Mouse (Mus musculus): ENCODE measurements around the gene Il9.
A peak's percentile ranks its signal among the peaks of the same experiment; 100 is the strongest.

Gene Il9

DNA sequence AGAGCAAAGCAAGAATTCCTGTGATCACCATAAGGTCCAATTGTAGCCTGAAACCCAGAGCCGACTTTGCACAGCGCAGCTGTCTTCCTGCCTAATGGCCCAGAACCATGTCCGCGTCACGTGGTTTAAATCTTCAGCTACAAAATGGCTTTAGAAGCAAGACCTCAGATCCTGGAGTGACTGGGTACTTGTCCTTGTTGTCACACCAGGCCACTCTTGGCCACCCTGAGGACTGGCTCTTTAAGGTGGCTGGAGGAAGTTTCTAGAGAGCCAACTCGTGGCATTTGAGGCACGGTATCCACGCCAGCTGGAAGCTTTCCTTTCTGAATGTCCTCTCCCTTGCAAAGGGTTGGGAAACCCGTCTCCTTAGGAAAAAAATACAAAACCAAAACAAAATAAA, 10.1 kb downstream of the Il9 start:
- no peak for DNase-seq (ENCODE audit: low spot score)

DNA sequence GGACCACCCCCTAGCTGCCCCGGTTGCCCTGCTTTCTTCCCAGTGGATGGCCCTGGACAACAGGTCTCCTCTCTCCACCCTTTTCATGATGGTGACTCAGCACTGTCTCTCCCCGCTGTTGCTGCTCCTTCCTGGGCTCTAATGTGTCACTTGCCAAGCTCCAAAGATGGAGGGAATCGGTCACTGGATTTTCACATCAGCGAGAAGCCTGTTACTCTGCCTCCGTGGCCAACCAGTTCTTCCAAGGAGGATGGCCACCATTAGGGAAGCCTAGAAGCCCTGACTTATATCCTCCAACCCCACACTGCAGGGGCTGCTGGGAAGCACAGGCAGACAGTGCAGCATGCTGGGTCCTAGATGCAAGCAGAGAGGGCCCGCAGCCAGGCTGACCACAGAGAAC, 10.8 kb downstream of the Il9 start:
- no peak for DNase-seq (ENCODE audit: low spot score)

DNA sequence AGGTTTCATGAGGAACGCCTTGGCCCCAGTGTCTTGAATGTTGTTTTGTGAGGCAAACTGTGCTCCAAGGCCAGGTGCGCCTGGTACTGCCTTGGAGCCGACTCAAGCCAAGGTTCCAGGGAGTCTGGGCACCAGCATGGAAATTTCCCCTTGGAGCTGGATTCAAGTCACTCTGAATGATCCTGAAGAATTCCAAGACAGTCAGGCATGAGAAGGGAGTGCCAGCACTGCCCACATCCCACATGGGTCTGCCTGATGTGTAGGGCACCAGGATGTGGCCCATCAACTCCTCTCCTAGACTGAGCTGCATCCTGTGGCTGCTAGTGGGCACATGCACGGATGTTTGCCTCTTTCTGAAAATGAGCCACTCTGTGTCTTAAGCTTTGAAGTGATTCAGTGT, 13.5 kb downstream of the Il9 start:
- no peak for DNase-seq (ENCODE audit: low spot score)

DNA sequence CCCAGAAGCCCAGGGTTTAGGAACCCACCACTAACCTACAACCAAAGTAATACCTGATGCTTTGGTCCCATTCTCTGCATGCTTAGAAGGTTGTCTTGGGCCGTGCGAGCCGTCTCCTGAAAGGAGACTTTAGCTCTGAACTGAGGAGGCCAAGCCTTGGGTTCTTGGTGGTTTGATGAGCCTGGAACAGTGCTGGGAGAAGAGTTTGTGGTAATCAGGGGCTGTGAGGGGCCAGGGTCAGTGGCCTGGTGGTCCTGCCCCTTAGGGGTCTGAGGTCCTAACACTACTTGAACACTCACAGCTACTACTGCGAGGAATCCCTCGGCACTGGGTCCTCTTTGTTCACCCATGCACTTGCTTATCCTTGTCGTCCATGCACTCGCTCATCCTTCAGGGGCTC, 14.3 kb downstream of the Il9 start:
- DNase-seq (ENCODE audit: low spot score): no peak

DNA sequence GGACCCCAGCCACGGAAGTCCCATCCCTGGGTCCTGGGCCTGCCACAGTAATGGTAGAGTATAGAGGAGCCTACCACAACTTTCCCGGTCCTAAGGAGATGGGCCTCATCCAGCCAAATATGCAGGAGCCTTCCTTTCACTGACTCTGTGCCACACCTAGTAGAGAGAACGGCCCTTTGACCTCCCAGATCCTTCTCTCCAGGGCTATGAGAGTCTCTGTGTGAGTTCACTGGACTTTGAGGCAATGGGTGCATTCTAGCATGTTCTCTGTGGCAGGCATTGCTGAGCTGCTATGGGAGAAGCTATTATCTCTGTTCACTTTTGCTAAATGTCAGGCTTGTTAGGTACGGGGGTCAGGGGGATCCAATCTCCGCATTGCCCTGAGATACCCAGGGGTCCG, 18.3 kb downstream of the Il9 start:
- no peak for DNase-seq (ENCODE audit: low spot score)

DNA sequence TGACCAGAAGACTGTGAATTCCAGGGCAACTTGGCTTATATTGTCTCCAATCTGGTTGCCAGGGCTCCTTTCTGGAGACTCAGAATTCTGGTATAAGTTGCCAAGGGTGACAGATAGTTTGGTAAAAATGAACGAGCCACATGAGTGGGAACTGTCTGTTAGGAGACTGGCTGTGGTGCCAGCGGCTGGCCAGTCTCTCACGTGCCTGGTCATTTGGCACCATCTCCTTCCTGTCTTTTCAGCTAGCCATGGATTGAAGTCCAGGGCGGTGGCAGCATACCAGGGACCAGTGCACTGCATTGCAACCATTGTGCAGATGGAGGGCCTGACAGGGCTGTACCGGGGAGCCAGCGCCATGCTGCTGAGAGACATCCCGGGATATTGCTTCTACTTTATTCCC, 18.8 kb downstream of the Il9 start:
- DNase-seq (ENCODE audit: low spot score): no peak

DNA sequence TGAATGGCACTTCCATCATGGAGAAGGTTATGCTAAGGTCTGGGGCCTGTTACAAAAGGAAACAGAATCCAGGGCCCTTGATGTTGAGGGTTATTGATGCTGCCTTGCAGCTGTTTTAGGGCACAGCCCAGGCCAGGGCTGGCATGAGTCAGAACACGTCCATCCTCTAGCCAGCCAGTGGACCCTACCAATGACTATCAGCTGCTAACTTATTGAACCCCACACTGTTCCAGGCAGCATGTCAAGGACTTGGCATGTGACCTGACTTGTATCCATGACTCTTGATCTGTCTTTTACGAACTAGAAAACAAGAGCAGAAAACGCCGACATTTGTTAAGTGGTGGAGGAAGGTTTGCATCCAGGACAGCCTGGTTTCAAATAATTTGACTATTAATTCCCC, 19.3 kb downstream of the Il9 start:
- no peak for DNase-seq (ENCODE audit: low spot score)

DNA sequence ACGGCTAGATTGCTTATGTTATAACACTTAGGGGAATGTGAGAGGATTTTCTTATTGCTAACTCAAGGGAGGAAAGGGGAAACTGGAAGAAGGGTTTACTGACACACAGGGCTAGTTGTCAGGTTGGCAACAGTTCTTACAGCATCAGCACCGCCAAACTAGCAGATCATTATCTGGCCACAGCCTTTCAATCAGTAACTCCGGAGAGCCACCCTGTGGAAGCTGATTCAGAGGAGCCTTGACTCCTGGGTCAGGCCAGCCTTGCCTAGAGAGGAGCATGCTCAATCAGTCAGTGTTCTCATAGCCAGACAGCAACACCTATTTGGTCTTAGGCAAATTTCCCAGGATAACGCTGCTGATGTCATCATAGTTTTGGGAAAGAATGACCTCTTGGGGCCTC, 20.6 kb downstream of the Il9 start:
- no peak for DNase-seq (ENCODE audit: low spot score)

DNA sequence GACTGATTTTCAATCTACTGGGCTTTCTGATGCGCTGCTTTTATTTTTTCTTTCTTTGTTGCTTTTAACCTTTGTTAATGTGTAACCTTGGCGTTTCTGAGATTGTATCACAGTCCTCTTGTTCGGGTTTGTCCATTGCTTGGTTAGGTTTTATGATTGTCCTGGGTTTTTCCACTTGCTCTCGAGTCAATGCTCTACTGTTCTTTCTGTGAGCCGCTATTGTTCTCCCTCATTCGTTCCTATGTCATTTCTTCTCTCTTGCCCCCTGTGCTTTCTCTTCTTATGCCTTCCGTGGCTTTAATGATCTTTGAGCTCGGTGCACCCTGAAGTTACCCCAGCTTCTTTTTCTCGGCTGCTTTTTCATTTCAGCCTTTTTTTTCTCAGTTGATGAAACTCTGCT, 24.0 kb downstream of the Il9 start:
- no peak for DNase-seq (ENCODE audit: low spot score)

DNA sequence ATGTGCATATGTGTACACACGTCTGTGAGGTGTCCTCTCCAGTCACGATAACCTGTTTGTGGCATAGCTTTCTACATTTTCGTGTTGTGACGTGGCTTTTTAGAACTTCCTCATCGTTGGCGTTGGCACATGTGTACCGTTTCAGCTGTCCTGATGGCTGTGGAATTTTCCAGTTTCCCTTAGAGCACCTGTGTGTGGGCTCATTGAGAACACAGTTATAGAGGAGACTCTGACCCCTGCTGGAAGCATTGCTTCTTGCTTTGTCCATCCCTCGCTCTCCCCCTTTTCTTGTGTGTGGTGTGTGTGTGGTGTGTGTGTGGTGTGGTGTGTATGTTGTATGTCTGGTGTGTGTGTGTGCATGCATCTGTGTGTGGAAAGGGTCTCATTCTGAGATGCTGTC, 32.0 kb downstream of the Il9 start:
- no peak for DNase-seq (ENCODE audit: low spot score)

DNA sequence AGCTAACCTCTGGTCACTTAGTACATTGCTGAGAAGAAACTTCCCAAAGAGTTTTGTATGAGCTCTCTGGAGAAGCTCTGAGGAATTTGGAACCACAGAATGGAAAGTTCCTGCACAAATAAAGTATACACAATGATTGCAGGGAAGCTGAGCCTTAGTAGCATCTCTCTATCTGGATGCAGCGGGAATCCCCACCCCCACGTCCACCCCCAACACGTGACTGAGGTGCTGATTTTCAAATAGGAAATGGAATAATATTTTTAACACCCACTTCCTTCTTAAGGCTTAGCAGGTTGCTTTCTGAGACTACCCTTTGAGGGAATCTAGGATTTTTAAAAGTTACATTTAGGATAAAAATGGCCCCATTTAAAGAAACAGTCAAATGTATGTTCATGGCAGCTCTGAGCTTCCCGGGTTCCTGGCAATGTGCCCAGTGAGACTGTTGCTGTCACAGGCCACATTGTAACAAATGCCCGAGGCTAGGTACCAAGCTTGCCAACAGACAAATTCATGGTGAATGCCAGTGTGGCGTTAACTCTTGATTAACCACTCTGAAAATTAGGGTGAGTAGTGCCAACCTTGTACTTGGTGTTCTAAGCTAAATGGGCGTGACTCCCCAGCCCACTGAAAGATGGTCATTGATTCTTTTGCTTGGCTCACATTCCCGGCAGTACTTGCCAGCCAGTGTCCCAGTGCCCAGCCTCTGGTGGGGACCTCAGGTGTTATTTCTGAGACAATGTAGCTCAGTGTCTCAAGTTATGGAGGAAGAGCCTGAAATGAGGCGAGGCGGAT, 32.6 kb downstream of the Il9 start:
- no peak for DNase-seq (ENCODE audit: low spot score)

DNA sequence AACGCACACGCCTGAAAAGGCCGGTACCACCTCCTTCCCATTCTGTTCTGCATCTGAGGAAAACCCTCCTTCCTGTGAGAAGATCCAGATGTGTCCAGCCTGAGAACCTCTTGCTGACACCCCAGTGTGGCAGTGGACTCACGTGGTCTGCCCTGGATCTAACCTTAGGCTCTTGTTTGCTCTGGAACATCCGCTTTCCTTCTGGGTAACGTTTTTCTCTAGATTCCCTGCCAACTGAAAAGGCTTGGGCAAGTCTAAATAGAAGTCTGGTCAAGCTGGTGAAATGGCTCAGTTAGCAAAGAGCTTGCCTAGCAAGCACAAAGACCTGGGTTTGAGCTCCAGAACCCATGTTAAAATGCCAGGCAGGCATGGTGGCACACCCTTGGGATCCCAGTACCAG, 37.0 kb downstream of the Il9 start:
- no peak for DNase-seq (ENCODE audit: low spot score)

DNA sequence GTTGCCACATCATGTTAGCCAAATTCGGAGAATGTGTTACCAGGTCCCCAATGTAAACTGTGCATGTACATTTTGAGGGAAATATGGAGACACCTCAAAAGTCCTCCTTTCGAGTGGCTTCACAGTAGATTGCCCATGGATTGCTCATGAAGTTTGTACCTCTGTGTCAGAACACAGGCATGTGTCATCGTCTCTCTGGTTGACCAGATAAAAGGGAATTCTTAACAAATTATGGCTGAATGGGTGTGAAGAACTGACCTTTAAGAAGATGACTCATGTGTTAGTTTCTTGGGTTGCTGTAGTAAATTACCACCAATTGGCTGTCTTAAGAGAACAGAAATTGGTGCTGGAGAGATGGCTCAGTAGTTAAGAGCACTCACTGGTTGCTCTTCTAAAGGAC, 37.9 kb downstream of the Il9 start:
- no peak for DNase-seq (ENCODE audit: low spot score)

DNA sequence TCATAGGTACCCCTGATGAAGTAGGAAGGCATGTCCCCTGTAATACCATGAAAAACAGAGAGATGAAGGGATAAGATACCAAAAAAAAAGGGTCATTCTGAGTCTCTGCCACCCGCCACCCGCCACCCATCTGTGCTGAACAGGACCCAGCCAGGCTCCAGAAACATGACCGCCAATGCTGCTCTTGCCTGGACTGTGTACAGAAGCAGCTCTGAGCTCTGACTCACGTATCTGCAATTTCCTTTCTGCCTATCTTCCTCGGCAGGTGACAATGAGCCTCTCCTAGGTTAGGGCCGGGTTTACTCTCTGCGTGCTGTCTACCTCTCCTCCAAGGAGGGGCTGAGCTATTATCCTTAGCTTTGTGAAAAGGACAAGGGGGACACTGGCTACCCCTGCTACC, 38.6 kb downstream of the Il9 start:
- DNase-seq (ENCODE audit: low spot score): no peak

DNA sequence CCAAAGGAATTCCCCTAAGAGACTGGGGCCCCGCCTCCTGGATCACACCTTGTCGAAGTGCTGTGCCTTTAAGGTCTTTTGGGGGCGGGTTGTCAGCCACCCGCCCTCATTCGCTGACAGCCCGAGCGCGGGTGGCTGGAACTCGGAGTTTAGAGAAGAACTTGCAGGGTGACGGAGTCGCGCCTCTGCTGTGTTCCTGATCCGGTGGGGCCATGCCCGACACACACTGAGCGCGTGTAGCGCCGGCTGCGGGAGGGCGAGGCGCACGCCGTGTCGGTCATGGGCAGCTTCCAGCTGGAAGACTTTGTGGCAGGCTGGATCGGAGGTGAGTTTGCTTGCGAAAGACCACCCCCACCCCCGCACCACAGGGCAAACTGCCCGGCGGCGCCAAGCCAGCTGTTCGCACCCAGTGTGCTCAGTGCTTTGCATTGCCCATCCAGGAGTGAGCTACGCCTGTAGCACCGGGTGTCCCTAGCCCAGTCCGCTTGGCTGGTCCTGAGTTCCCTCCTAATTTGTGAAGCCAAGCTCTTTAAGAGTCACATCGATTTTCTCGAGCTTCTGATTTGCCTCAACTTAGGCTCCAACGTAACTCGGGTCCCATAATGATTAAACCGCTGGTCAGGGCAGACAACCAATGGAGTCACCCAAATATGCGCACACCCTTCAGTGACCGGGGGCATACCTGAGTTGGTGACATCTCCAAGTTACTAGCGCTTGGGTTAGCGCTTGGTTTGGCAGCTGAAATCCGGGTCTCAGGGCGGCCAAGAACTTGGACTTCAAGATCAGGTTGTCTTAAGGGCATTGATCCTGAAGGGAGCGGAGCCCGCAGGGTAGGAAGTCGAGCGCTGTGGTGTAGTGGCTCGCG, 43.6 kb downstream of the Il9 start, which contains the start of gene Slc25a48:
TSS of gene Slc25a48 (plus strand) at position 145 of the 865 bp plus-strand sequence.
- no peak for DNase-seq (ENCODE audit: low spot score)

DNA sequence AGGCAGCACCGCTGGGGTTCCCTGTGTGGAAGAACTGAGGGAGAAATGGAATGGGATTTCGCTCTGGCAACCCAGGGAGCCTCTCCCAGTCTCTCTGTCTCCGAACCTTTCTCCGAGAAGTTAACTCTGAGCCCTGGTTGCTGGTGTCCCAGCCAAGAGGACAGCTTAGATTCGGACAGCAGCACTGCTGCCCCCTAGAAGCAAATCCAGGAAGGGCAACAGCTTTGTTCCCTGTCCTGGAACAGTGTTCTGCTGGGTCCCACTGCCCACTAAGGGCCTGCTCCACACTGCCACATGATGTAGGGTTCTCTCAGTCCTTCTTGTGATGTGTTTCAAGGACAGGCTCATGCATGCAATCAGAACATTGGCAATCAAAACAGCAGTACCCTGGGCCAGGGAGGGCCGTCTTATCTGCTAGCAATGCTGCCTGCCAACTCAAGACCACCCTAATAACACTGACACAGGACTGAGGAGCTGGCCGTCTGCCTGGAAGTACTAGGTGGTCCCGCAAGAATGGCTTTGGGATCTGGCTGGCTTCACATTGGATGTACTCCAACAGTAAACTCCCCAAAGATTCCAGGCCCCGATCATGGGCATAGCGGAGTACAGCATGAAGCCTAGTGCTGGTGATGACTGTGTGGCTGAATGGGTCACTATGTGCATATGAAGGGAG, 46.3 kb downstream of the Il9 start:
- DNase-seq (ENCODE audit: low spot score): no peak

DNA sequence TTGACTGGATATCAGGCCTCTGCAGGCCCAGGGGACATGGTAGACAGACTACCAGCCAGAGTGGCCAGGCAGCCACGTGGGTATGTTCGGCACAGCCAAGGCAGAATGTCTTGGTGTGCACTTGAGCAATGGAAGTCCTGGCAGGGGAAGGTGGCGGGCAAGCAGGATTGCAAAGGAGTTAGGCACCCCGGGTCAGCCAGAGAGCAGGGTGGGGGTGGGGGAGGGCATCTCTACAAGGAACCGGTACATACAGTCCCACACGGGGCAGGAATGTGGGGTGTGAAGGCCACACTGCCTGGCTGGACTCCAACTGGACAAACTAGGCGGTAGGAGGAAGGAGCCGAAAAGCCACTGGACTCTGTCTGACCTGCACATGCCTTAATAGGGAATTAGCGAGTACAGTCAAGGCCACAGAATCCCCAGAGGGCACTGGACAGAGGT, 47.7 kb downstream of the Il9 start:
- DNase-seq (ENCODE audit: low spot score): no peak

DNA sequence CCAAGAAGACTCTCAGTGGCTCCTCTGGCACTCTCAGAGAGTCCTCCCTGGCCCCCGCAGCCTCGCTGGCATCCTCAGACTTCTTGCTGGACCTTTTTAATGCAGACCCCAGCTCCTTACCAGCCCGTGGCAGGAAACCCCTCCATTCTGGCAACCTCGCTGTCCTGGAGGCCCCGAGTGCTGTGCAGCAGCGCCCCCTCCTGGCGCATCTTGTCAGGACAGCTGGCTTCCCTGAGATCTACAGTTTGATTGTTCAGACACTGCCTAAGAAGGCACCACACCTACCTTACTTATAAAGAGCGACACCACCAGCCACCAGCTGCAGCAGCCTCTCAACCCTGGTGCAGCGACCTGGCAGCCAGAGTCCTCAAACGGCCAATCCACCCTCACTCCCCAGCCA, 48.6 kb downstream of the Il9 start:
- DNase-seq (ENCODE audit: low spot score): peak; percentile 32

DNA sequence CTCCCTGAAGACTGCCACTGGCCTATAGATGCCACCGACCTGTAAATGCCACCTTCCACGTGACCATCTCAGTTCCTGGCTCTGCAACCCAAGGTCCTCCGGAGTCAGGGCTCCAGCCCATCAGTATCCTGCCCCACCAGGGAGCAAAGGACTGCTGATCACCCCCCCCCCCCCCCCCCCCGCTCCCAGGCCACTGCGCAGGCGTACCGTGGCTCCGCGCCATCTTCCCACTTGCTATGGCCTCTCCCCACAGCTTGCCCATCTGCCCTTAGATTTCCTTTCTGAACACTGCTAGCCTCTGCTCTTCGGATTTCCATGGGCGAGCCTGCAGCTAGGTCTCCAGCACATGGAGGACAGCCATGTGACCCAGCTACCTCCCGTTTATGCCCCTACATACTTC, 49.5 kb downstream of the Il9 start:
- no peak for DNase-seq (ENCODE audit: low spot score)

Measured in left cerebral cortex, adult 11 months (tissue).